Mouse (Mus musculus) bone marrow, adult 2 months (tissue): ENCODE measurements around the gene Fam219b. TPM values are rescaled to one million over a fixed set of nuclear protein-coding genes. Genes with fewer than 3 reads are reported as not detected.
A peak's percentile ranks its signal among the peaks of the same experiment; 100 is the strongest.

Experiments
- H3K27ac ChIP-seq: fragments of 200-500 bp; 2 replicates; pipeline ENCODE4 v1.5.1; 2012; ENCODE audit warnings: low read depth, mild to moderate bottlenecking, control low read depth, inconsistent platforms, low read length; ENCODE audit not compliant: control insufficient read depth, poor library complexity, insufficient read depth
- H3K4me1 ChIP-seq: fragments of 200-500 bp; 2 replicates; pipeline ENCODE4 v1.6.1; 2011; ENCODE audit warnings: low read length; ENCODE audit not compliant: control insufficient read depth, insufficient read depth
- H3K4me3 ChIP-seq: fragments of 200-500 bp; replicated peaks from 2 replicates; pipeline ENCODE3; 2011; ENCODE audit warnings: mild to moderate bottlenecking, low read depth, low read length, control low read depth; ENCODE audit not compliant: control insufficient read depth
- CTCF ChIP-seq: fragments of 200-500 bp; IDR thresholded peaks from 2 replicates; pipeline ENCODE4 v1.5.1; 2011; ENCODE audit warnings: low read length, control low read depth; ENCODE audit not compliant: control insufficient read depth, insufficient read depth
- POLR2A ChIP-seq: fragments of 200-500 bp; IDR thresholded peaks from 2 replicates; pipeline ENCODE4 v1.6.1; 2011; ENCODE audit warnings: low read depth, mild to moderate bottlenecking, control low read depth, low read length, borderline replicate concordance; ENCODE audit not compliant: control insufficient read depth
- WGBS: fragments of 180-500 bp; shearing (Covaris S2); methylation state at CpG from one replicate; pipeline ENCODE4 v1.1.7; 2018; 5-methylcytosine and 5-hydroxymethylcytosine counted together
- polyA plus RNA-seq: library from polyadenylated mRNA; stranded (reverse); fragments of >200 nt; gene quantifications from 2 replicates; pipeline ENCODE4 v1.2.4, GENCODE M21; 2011; ENCODE audit warnings: low replicate concordance; ENCODE audit not compliant: missing spikeins, insufficient read depth, insufficient read length

Gene Fam219b
- polyA plus RNA-seq, 1 experiment, result 10.3 TPM

- Histone ChIP-seq H3K4me3 (peak within 1 kb of the TSS; percentile 98), H3K27ac (peak within 1 kb of the TSS; percentile 99), H3K4me1 (peaks cover 3% of the 10 kb centered on the region; the same call in 1 of the 2 replicates)
- TF ChIP-seq CTCF, result peak; percentile 8; the same call in 1 of the 2 replicates
- TF ChIP-seq POLR2A, result peak; percentile 98
- under 1% methylated on average over 95 of the region's 95 CpGs for WGBS
These were observed 16.0 kb upstream of the Fam219b start, which contains the start of gene Cox5a for GRCm38 (mm10) chr9:57521056-57521911. TSS of gene Cox5a (plus strand) at chr9:57521274.

GRCm38 (mm10) chr9:57522114-57522860 is 15.0 kb upstream of the Fam219b start:
- H3K27ac ChIP-seq, result no peak overlapping the region
- 26% methylated on average over 7 of the region's 7 CpGs for WGBS
- peak overlapping the region; percentile 72 for H3K4me3 ChIP-seq
- TF ChIP-seq CTCF (no peak), POLR2A (no peak)
- peaks cover 3% of the 10 kb centered on the region; the same call in 1 of the 2 replicates for H3K4me1 ChIP-seq

- H3K4me3 ChIP-seq, result no peak overlapping the region
- WGBS, result 70% methylated on average over 4 of the region's 4 CpGs
- H3K27ac ChIP-seq, result no peak overlapping the region
- peaks cover 3% of the 10 kb centered on the region; the same call in 1 of the 2 replicates for H3K4me1 ChIP-seq
- no peak for TF ChIP-seq POLR2A
- TF ChIP-seq CTCF, result no peak
These were observed 14.5 kb upstream of the Fam219b start for GRCm38 (mm10) chr9:57522861-57523246.

GRCm38 (mm10) chr9:57523754-57524153 is 13.6 kb upstream of the Fam219b start:
- Histone ChIP-seq H3K27ac (no peak overlapping the region), H3K4me1 (peaks cover 3% of the 10 kb centered on the region; the same call in 1 of the 2 replicates), H3K4me3 (no peak overlapping the region)
- WGBS, result 39% methylated on average over 1 of the region's 1 CpGs
- no peak for TF ChIP-seq POLR2A
- TF ChIP-seq CTCF, result no peak

- Histone ChIP-seq H3K27ac (peak overlapping the region; percentile 9; the same call in 1 of the 2 replicates), H3K4me3 (no peak overlapping the region), H3K4me1 (peaks cover 3% of the 10 kb centered on the region; the same call in 1 of the 2 replicates)
- TF ChIP-seq POLR2A, result no peak
- TF ChIP-seq CTCF, result peak; percentile 10; the same call in 1 of the 2 replicates
These were observed 12.9 kb upstream of the Fam219b start for GRCm38 (mm10) chr9:57524439-57524838.

GRCm38 (mm10) chr9:57525516-57525915 is 11.8 kb upstream of the Fam219b start:
- WGBS, result 24% methylated on average over 2 of the region's 2 CpGs
- H3K4me1 ChIP-seq, result peaks cover 3% of the 10 kb centered on the region; the same call in 1 of the 2 replicates

GRCm38 (mm10) chr9:57526435-57526834 is 10.9 kb upstream of the Fam219b start:
- Histone ChIP-seq H3K27ac (no peak overlapping the region), H3K4me1 (peaks cover 3% of the 10 kb centered on the region; the same call in 1 of the 2 replicates), H3K4me3 (no peak overlapping the region)
- no peak for TF ChIP-seq POLR2A
- no peak for TF ChIP-seq CTCF

More at GRCm38 (mm10) chr9:57525516-57525915, 11.8 kb upstream of the Fam219b start:
- TF ChIP-seq POLR2A (no peak), CTCF (no peak)
- no peak overlapping the region for H3K4me3 ChIP-seq
- H3K27ac ChIP-seq, result no peak overlapping the region

GRCm38 (mm10) chr9:57531946-57532345 is 5.4 kb upstream of the Fam219b start:
- TF ChIP-seq CTCF (no peak), POLR2A (no peak)
- 83% methylated on average over 1 of the region's 1 CpGs for WGBS

More at GRCm38 (mm10) chr9:57531946-57532345, 5.4 kb upstream of the Fam219b start:
- no peak overlapping the region for H3K4me3 ChIP-seq
- no peak overlapping the region for H3K27ac ChIP-seq
- no peaks in the 10 kb centered on the region for H3K4me1 ChIP-seq
